Mouse (Mus musculus) lung, embryonic 15.5 days (tissue): ENCODE measurements around the gene Rlim. TPM values are rescaled to one million over a fixed set of nuclear protein-coding genes. Genes with fewer than 3 reads are reported as not detected.

Experiments
- ATAC-seq: fragments of 200-750 bp; cut with Nextera tagmentation; 2 replicates; pipeline ENCODE4 v1.8.0; 2017; ENCODE audit warnings: moderate number of reproducible peaks, borderline replicate concordance; ENCODE audit not compliant: low FRiP score, low TSS enrichment; ENCODE audit errors: extremely low read depth
- H3K27ac ChIP-seq: fragments of 300-500 bp; sonication (generic); 2 replicates; pipeline ENCODE4 v1.5.1; 2015; ENCODE audit warnings: moderate library complexity, mild to moderate bottlenecking, inconsistent platforms
- H3K27me3 ChIP-seq: fragments of 300-500 bp; sonication (generic); 2 replicates; pipeline ENCODE4 v1.6.1; 2015; ENCODE audit warnings: inconsistent platforms
- H3K36me3 ChIP-seq: fragments of 300-500 bp; sonication (generic); 2 replicates; pipeline ENCODE4 v1.6.1; 2015; ENCODE audit warnings: inconsistent platforms
- H3K4me1 ChIP-seq: fragments of 300-500 bp; sonication (generic); 2 replicates; pipeline ENCODE4 v1.6.1; 2015; ENCODE audit warnings: inconsistent platforms
- H3K4me2 ChIP-seq: fragments of 300-500 bp; sonication (generic); 2 replicates; pipeline ENCODE4 v1.6.1; 2015; ENCODE audit warnings: inconsistent platforms, mild to moderate bottlenecking, moderate library complexity
- H3K4me3 ChIP-seq: fragments of 300-500 bp; sonication (generic); 2 replicates; pipeline ENCODE4 v1.5.1; 2015; ENCODE audit warnings: mild to moderate bottlenecking, inconsistent platforms
- H3K9ac ChIP-seq: fragments of 300-500 bp; sonication (generic); 2 replicates; pipeline ENCODE4 v1.6.1; 2015; ENCODE audit warnings: inconsistent platforms
- H3K9me3 ChIP-seq: fragments of 300-500 bp; sonication (generic); 2 replicates; pipeline ENCODE4 v1.6.1; 2016; ENCODE audit warnings: inconsistent platforms
- WGBS: fragments of 180-500 bp; shearing (Covaris S2); methylation state at CpG from one replicate; pipeline ENCODE4 v1.1.7; 2015; 5-methylcytosine and 5-hydroxymethylcytosine counted together
- polyA plus RNA-seq: library from polyadenylated mRNA; unstranded; fragments of >200 nt; fragmentation: Nextera tagmentation; extraction: Ambion mirVana; gene quantifications from 2 replicates; pipeline ENCODE4 v1.2.1, GENCODE M21; 2015

Rlim gene
- polyA plus RNA-seq, 1 experiment from 2014 or later = 43.5 TPM

DNA sequence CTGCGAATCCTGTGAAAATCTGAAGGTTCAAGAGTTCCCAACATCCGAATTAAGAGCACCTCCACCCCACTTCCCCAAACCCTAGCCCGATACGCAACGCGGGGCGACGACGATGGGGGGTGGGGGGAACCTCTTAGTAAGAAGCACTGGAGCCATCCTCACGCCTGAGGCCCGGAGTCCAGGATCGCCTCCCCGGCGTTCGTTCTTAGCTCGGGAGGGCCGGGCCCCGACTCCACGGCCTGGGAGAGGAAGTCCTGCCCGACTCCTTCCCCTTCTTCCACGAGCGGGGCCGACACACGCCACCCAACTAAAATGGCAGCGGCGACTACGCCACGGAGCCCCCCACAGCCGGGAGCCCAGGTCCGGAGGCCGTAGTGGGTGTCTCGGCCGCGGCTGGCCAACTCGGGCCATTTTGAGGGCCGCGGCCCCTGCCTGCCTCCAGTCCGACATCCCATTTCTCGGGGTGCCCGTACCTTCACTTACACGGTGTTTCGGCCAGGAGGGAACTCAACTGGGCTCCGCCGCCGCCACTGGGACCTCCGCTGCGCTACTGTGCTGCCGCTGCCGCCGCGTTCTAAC, 405 bp downstream of the Rlim start:
- 23% methylated on average over 47 of the region's 51 CpGs for WGBS
- no peaks in the 10 kb centered on the region; the same call in 1 of the 2 replicates for H3K27me3 ChIP-seq
- peak overlapping the region; percentile 95 for H3K27ac ChIP-seq
- H3K36me3 ChIP-seq = peaks cover 3% of the 10 kb centered on the region; the same call in 1 of the 2 replicates
- H3K4me2 ChIP-seq = peak overlapping the region; percentile 51
- H3K4me1 ChIP-seq = no peaks in the 10 kb centered on the region
- peak overlapping the region; percentile 91 for H3K9ac ChIP-seq
- H3K9me3 ChIP-seq = no peaks in the 10 kb centered on the region
- peak overlapping the region; percentile 77 for H3K4me3 ChIP-seq
- ATAC-seq = peak; percentile 49; the same call in 1 of the 2 replicates

DNA sequence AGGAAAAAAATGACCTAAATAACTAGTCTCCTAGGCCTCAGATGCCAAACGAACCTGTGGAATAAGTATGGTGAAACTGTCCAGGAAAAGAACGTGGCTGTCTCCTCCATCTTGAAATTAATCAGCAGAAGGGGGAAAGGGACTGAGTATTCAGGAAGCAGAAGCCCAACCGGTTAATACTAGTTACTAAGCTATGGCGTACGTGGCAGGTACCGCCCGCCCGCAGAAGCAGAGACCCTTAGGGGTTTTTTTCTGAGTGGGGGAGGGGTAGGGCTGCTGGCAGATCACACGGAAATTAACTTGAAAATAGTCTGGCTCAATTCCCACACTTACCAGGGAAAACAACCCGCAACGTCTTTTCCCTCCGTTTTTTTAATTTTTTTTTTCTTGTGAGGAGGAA, 1.0 kb downstream of the Rlim start:
- H3K4me1 ChIP-seq = no peaks in the 10 kb centered on the region
- H3K36me3 ChIP-seq = peaks cover 8% of the 10 kb centered on the region; the same call in 1 of the 2 replicates
- no peaks in the 10 kb centered on the region; the same call in 1 of the 2 replicates for H3K27me3 ChIP-seq
- H3K27ac ChIP-seq = peak overlapping the region; percentile 95
- peak overlapping the region; percentile 51 for H3K4me2 ChIP-seq
- ATAC-seq = no peak
- 11% methylated on average over 12 of the region's 12 CpGs for WGBS
- peak overlapping the region; percentile 77 for H3K4me3 ChIP-seq
- peak overlapping the region; percentile 91 for H3K9ac ChIP-seq
- no peaks in the 10 kb centered on the region for H3K9me3 ChIP-seq

DNA sequence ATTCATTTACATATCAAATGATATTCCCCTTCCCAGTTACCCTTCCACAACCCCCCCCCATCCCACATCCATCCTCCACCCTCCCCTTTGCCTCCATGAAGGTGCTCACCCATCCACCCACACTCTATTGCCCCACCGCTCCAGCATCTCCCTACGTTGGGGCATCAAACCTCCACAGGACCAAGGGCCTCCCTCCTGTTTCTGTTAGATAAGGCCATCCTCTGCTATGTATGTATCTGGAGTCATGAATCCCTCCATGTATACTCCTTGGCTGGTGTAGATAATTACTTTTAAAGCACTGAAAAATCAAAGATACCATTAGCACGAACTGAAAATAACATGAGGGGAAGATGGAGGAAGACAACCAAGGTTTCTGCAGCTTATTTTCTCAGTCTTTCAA, 41.4 kb downstream of the Rlim start:
- Histone ChIP-seq H3K36me3 (no peaks in the 10 kb centered on the region), H3K27ac (no peak overlapping the region), H3K27me3 (peaks cover 19% of the 10 kb centered on the region; the same call in 1 of the 2 replicates), H3K9me3 (no peaks in the 10 kb centered on the region), H3K4me2 (no peak overlapping the region), H3K4me3 (no peak overlapping the region), H3K4me1 (no peaks in the 10 kb centered on the region), H3K9ac (no peak overlapping the region)
- WGBS = 84% methylated on average over 3 of the region's 3 CpGs
- ATAC-seq = no peak

DNA sequence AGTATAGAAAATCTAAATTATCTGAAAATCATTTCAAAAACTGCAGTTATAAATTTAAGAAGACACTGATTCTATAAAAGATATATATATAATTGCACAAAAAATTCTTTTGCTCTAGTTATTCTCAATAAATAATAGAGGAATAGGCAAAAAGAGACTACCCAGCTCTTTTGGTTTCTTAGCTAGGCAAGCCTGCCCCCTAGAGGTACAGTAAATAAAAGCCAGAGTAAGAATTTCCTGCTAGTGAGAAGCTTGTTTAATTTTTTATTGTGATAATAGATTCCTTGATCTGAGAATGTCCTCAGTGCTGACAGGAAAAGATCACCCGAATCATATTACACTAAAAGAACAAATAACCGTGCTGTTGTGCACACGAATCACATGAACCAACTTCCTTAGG, 43.8 kb downstream of the Rlim start:
- 17% methylated on average over 3 of the region's 3 CpGs for WGBS
- no peak overlapping the region for H3K4me2 ChIP-seq
- no peaks in the 10 kb centered on the region for H3K36me3 ChIP-seq
- H3K4me1 ChIP-seq = no peaks in the 10 kb centered on the region
- H3K9me3 ChIP-seq = no peaks in the 10 kb centered on the region
- H3K9ac ChIP-seq = no peak overlapping the region
- no peak overlapping the region for H3K27ac ChIP-seq
- peaks cover 19% of the 10 kb centered on the region; the same call in 1 of the 2 replicates for H3K27me3 ChIP-seq
- no peak overlapping the region for H3K4me3 ChIP-seq
- ATAC-seq = no peak

DNA sequence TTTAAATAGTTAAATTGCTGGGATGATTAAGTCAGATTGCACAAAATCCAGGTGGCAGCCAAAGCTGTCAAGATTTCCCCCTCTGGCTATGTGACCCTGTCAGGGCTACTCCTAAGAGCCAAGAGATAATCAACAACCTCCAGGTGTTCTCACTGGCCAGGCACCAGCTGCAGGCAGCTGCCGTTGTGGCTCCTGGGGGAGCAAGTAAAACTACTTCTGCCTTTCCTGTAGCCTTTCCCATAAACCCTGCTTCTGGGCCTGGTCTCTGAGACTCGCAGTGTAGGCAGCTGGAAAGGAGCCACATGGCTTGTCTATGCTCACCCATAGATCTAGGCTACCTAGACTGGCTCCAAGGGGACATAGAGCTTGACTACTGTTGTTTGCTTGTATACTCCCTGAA, 58.6 kb downstream of the Rlim start:
- WGBS = 40% methylated on average over 2 of the region's 2 CpGs
- ATAC-seq = no peak
- Histone ChIP-seq H3K36me3 (no peaks in the 10 kb centered on the region), H3K27me3 (peaks cover 34% of the 10 kb centered on the region), H3K9ac (no peak overlapping the region), H3K9me3 (no peaks in the 10 kb centered on the region), H3K4me3 (no peak overlapping the region), H3K27ac (no peak overlapping the region), H3K4me1 (no peaks in the 10 kb centered on the region), H3K4me2 (no peak overlapping the region)

DNA sequence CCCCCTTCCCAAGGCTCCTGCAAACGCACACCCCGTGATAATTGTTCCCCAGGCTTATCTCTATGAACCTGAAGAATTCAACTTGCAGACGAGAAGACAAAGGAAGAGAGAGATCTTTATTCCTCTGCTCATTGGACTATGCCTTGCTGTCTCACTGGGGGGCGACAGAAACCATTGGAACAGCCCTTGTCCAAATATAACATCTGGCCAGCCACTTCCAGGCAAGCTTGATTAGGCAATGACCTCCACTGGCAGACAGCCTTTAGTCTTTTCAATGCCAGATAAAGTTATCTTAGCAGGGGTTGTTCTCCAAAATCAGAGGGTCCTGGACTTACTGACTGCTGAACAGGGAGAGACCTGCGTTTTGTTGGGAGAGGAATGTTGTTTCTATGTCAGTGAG, 62.1 kb downstream of the Rlim start:
- Histone ChIP-seq H3K9me3 (no peaks in the 10 kb centered on the region), H3K4me3 (no peak overlapping the region), H3K4me1 (no peaks in the 10 kb centered on the region), H3K9ac (no peak overlapping the region), H3K36me3 (no peaks in the 10 kb centered on the region), H3K4me2 (no peak overlapping the region), H3K27me3 (peaks cover 34% of the 10 kb centered on the region), H3K27ac (no peak overlapping the region)
- no peak for ATAC-seq
- WGBS = 29% methylated on average over 5 of the region's 5 CpGs

DNA sequence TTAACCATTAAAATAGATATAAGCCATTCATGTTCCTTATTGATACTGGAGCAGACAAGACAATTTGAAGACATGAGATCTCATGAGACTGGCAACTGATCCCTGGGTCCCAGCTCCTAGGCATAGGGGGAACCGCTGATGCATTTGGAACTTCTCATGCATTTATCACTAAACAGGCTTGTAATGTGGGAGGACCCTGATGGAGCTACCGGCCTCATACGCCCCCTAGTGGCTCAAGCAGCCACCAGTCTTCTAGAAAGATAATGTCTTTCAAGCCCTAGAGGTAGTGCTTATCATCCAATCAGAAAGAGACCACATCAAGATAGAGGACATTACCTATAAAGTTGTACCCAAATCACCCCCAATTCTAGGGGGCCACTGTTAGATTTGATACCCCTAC, 66.3 kb downstream of the Rlim start:
- Histone ChIP-seq H3K36me3 (no peaks in the 10 kb centered on the region), H3K27me3 (peaks cover 31% of the 10 kb centered on the region), H3K4me2 (no peak overlapping the region), H3K4me1 (no peaks in the 10 kb centered on the region), H3K9me3 (no peaks in the 10 kb centered on the region), H3K27ac (no peak overlapping the region), H3K4me3 (no peak overlapping the region), H3K9ac (no peak overlapping the region)
- ATAC-seq = no peak
- WGBS = 8% methylated on average over 3 of the region's 3 CpGs

Other genes with a start within 250 kb of the Rlim start
- 14.0 and 15.8 TPM in 2 replicates for gene Slc16a2, start 159.3 kb downstream of the Rlim start, polyA plus RNA-seq
- gene Nexmif, start 219.9 kb upstream of the Rlim start, polyA plus RNA-seq = 6.7 and 7.7 TPM in 2 replicates